Mouse (Mus musculus) forelimb bud, embryonic 11.5 days (tissue): ENCODE measurements at regions not wholly inside any gene's neighbourhood (a gene's known extent, or its start where the extent isn't known, plus 50 kb on each side); places are given as distances from the start of the nearest gene placed in this dataset.
"Not testable (repeated sequence)": the region's sequence is repeated elsewhere in the genome, so short reads cannot be mapped to it uniquely, and the experiment has no call there.

Source experiments
- DNase-seq: peaks from one replicate; pipeline ENCODE4 v3.0.0-alpha.2; 2012; ENCODE audit warnings: low read depth, low spot score

DNA sequence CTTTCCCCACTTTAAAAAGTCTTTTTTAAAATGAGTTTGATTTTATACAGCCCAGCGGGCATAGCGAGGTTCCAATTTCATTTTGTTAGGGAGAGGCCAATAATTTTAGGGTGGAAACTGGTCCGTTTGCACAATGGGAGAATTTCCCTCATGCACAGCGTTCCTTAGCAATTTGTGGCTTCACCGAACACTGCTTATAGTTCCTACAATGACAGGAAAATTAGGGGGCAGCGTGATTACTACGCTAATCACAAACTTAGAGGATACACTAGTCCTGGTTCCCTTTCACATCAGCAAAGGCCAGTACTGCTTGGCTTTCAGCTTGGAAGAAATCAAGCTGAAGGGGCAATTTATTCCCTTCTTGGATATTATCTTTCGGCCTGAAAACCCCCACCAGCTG is 745.1 kb upstream of the Gm19410 start:
- no peak for DNase-seq

DNA sequence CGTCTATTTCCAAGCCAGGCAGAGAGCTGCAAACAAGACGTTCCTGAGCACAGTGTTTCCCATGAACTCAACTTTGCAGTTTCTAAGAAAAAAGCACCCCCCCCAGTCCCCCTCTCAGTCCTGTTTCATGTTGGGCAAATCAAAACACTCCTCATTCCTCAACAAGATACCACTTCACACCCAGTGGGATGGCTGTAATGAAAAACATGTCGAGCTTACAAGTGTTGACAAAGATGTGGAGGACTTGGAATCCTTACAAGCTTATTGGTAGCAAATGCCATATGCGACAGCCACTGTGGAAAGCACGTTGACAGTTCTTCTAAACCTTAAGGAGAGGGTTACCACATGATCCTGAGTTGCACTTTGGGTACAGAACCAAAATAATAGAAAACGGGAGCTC is 742.9 kb upstream of the Gm19410 start:
- no peak for DNase-seq

- DNase-seq, result no peak
These were observed 717.8 kb upstream of the Gm19410 start for GRCm38 (mm10) chr8:35047798-35048197.

DNA sequence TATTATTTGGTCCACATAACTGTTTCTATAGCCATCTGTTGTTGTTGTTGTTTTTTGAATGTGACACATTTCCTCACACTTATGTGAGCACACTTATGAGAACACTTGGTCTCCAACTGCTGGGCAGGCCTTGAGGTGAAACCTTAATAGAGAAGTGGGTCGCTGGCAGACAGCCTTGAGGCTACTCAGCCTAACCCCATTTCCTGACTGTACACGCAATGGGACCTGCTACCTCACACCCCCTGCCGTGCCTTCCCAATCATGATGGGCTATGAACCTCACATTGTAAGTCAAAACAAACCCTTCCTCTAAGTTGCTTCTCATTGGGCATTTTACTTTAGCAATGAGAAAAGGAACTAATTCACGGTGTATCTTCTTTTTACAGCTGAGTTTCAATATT is 712.1 kb upstream of the Gm19410 start:
- no peak for DNase-seq

GRCm38 (mm10) chr8:35061048-35061447 is 704.5 kb upstream of the Gm19410 start:
- DNase-seq, result no peak

GRCm38 (mm10) chr8:35068228-35068627 is 697.4 kb upstream of the Gm19410 start:
- DNase-seq, result no peak

DNA sequence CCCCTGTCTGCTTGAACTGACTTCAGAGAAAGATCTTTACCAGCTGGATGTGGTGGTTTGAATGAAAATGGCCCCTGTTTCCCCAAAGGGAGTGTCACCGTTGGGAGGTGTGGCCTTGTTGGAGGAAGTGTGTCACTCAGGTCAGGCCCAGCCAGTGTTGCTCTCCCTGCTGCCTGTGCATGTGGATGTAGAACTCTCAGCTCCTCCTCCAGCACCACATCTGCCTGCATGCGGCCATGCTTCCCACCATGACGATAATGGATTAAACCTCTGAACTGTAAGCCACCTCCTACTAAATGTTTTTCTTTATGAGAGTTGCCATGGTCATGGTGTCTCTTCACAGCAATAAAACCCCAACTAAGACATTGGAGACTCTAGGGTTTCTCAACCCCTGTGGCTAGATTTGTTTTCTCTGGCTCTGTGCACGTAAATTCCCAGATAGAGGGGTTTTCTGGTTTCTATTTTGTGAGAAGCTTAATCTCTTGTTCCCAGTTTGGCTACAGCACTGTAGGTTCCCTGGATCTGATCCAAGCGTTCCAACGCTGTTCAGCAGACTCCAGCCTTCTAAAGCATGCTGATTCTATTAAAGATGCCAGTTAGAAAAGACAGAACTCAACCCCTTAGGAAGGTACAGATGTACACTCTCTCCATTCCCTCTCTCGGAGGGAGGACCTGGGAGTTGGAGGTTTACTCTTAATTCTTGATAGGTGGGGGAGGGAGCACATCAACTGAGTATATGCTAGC is 695.2 kb upstream of the Gm19410 start:
- no peak for DNase-seq

GRCm38 (mm10) chr8:35075971-35076370 is 689.6 kb upstream of the Gm19410 start:
- no peak for DNase-seq

DNA sequence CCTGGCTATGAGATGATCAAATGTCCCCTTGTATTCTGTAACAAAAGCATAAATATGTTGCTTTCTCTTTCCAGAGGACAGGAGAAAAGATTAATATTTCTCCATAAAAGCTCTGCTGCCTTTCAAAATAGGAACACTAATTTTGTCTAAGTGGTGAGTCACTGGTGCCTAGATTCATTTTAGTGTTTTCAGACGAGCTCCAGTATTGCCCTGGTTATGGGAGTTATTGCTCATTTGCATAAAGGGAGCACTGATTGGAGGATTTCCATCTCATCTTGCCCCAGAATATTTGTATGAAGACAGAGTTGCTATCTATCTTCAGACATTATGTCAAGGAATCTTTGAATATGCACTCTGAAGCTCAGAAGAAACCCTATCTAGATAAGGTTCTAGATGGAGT is 682.4 kb upstream of the Gm19410 start:
- DNase-seq, result no peak

DNA sequence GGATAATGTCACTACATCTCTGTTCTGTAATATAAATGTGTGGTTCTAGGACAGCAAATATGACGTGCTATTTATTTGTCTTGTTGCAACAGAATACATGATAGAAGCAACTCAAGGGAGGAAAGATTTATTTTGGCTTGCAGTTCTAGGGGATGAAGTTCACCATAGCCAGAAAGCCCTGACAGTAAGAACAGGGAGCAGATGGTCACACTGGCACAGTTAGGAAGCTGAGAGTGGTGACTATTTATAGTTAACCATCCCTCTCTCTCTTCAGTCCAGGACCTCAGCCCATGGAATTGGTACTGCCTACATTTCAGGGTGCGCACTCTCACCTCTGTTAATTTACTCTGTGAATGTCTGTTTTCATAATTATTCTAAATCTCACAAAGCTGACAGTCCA is 678.5 kb upstream of the Gm19410 start:
- no peak for DNase-seq

DNA sequence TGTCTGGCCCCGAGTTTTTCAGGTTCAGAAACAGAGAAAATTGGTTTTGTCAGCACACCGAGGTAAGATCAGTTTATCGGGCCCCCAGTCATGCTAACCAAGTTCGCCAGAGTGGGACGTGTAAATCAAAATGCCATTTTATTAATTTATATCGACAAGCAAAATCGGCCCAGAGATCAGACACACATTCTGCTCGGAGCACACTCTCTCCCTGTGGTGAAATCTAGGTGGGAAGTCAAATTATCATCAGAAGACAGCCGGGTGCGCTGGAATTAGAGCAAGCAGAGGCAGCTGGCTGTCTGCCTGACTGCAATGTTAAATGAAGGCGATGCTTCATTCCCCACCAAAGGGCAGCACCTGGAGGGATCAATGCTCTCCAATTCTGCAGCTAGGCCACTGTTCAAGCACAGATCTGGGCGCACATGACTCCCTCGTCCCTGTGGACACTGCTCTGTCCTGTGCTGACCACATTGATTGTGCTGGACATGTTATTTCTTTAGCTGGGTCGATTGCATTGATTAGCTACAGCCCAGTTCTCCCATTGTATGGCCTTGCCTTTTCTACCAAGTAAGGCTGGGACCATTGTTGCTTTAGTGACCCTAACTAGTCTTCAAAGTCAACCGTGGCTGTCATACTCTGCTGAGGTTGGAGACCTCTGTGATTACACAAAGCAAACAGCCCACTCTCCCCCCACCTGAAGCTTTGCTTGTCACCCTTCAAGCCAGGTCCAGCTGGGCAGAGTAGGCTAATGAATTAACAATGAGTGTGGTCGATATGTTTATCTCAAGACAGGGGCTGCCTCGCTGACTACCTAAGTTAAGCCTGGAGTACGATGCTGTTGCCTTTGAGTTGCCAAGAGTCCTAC is 677.0 kb upstream of the Gm19410 start:
- DNase-seq, result no peak

DNA sequence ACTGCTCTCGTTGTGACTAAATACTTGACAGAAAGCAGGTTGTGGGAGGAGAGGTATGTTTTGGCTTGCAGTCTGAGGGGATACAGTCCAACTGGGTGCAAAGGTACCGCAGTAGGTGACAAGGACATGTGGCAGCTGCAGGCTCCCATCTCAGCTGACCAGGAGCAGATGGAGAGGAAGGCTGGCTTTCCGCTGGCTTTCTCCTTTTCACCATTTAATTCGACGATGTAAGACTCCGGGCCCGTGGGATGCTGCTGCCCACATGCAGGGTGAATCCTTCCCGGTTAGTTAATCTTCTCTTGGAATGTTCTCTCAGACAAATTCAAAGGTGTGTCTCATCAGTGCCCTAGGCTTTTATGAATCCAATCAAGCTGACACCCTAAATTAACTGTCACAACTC is 676.1 kb upstream of the Gm19410 start:
- DNase-seq, result no peak

GRCm38 (mm10) chr8:35101701-35102100 is 663.9 kb upstream of the Gm19410 start:
- no peak for DNase-seq

GRCm38 (mm10) chr8:35102102-35102501 is 663.5 kb upstream of the Gm19410 start:
- not testable (repeated sequence) for DNase-seq

DNA sequence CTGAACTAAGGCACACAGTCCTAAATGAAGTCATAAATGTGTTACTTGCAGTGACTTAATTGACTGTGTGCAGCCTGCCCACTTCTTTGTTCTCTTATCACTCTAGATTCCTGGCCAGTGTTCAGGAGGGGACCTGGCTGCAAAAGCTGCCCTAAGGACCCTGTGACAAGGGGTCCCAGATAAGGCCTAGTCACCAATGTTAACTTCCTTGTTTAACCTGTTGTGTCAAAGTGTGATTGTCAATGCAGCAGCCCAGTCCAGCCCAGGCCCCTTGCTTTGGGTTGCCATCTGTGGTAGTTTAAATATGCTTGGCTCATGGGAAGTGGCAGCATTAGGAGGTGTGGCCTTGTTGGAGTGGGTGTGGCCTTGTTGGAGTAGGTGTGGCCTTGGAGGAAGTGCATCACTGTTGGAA is 661.1 kb upstream of the Gm19410 start:
- not testable (repeated sequence) for DNase-seq

GRCm38 (mm10) chr8:35109506-35110217 is 655.9 kb upstream of the Gm19410 start:
- no peak for DNase-seq

DNA sequence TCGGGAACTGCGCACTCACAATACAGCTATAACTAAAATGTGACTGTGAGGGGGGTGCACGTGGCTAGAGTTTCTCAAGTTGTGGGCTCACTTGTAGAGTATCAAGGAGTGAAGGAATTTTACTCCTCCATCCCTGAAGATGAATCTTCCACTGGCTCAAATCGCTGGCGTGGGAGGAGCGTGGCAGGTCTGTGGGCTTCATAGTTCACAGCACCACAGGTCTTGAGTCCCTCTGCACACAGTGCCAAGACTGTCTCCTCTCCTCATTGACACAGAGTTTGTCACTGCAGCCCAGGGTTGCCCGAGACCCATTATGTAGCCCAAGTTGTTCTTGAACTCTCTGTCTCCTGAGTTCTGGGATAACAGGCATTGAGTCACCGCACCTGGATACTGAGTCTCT is 655.3 kb upstream of the Gm19410 start:
- DNase-seq, result no peak

GRCm38 (mm10) chr8:35111130-35111529 is 654.5 kb upstream of the Gm19410 start:
- no peak for DNase-seq

- DNase-seq, result no peak
These were observed 652.9 kb upstream of the Gm19410 start for GRCm38 (mm10) chr8:35112591-35113265.

DNA sequence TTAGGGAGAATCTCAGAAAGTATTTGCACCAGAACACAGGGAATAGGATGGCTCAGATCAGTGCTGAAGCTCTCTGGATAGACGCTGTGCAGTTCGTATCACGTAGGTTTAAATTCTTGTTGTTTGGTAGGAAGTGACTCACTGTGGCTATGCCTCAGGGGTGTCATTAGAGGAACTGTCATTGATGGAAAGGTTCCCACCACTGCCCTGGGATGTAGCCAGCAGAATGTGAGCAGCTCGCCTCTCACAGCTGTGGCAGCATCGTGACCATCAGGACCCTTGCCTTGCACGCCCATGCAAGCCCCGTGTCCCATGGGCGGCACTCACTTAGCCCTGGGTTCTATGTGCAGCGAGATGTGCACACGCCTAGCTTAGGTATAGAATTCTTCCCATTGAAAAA is 651.6 kb upstream of the Gm19410 start:
- no peak for DNase-seq

DNA sequence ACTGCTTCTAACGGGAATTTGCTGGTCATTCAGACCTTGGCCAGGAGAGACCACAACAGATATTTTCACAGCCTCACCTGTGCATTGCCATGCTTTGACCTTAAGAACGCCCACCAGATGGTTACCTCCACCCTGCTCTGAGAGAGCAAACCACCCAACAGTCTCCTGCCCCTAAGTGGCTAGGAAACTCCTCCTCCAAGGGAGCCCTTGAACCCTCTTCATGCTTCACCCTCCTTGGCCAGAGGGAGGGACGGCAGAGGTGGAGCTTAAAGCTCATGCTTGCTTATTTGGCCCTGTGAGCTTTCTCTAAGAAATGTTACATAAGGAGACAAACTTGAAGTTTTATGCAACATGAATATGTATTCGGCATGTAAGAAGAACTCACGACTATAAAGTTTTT is 645.0 kb upstream of the Gm19410 start:
- DNase-seq, result no peak

DNA sequence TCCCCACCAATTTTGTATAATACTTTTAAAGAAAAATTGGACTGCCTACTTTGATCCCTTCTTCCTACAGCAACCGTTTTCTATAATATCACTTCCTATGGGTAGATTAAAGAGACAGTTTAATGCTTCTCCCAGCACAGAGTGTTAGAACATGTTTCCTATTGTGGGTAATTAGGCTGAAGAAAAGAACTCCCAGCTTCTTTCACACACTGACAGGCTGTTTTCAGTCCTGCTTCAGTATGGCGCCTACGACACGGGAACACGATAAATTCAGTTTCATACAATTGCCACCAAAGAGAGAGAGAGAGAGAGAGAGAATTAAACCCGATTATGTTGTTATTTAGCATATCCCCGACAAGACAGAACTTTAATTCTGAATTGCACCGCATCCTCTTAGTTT is 644.5 kb upstream of the Gm19410 start:
- no peak for DNase-seq
